Mouse (Mus musculus): ENCODE results near the gene Nol12. TPM values are rescaled to one million over a fixed set of nuclear protein-coding genes. Genes with fewer than 3 reads are reported as not detected.

The Nol12 gene
- polyA plus RNA-seq, 1 experiment from 2014 or later, result 46.7 TPM

DNA sequence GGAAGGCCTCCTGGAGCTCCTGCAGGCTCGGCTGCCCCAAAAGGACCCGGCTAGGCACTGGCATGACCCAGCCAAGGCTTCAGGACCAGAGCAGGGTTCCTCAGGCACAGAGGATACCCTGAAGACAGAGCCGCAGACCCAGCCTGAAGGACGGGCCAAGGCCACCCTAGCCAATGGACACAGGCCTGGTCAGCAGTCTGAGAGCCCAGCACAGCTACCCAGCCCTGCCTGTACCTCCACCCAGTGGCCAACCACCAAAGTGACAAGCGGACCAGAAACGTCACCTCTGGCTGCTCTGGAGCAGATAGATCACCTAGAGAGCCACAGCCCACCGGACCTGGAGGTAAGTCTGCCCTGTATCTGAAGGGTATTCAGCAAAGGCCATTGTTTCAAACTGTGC is 39.2 kb downstream of the Nol12 start:
- CTCF ChIA-PET, result interaction anchor here (3.3 kb wide), 1 partner anchor 11 kb away, joined by 13 read pairs; no protein-coding TSS in a partner anchor
- DNase-seq (ENCODE audit: low read depth, low spot score) (no peak), ATAC-seq (peak; percentile 13)
- in situ Hi-C loops (cut with MboI; ENCODE audit: low pct_unique_long_range_greater_than_20kb), result no loop called here
- H3K27me3 ChIP-seq, result peaks cover 24% of the 10 kb centered on the region
- POLR2A ChIA-PET, result no interaction called here
- no peak for TF ChIP-seq CTCF (IDR thresholded peaks at IDR 0.05)

DNA sequence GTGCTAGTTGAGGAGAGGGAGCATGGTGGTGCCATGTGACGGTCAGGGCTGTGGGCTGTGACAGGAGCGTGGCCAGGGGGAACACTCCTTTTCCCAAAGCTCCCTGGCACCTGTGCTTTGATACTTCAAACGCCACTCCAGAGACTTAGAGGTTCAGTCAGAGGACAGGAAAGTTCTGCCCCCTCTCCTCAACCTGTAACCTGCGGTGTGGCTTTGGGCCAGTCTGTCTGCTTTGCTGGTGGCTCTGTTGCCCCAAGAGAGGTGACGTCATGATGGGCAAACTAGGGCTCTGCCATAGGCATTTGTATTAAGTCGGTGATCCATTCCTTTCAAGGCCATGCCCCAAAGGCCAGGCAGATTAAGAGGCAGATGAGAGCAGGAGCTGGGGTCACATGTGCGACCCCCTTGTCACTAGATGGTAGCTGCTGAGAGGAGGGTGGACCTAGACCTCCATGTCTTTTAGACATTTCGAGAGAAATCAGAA is 43.0 kb downstream of the Nol12 start:
- in situ Hi-C loops (cut with MboI; ENCODE audit: low pct_unique_long_range_greater_than_20kb), result no loop called here
- H3K27me3 ChIP-seq, result peaks cover 10% of the 10 kb centered on the region
- DNase-seq (ENCODE audit: low read depth, low spot score) (no peak), ATAC-seq (no peak)
- no peak for TF ChIP-seq CTCF (IDR thresholded peaks at IDR 0.05)
- POLR2A ChIA-PET, result interaction anchor here (1.5 kb wide), 1 partner anchor 13 kb away, joined by 3 read pairs; no protein-coding TSS in a partner anchor
- CTCF ChIA-PET, result interaction anchor here (0.9 to 1.9 kb wide), 3 partner anchors 15 to 34 kb away, joined by 3 to 5 read pairs (median 3); no protein-coding TSS in a partner anchor

DNA sequence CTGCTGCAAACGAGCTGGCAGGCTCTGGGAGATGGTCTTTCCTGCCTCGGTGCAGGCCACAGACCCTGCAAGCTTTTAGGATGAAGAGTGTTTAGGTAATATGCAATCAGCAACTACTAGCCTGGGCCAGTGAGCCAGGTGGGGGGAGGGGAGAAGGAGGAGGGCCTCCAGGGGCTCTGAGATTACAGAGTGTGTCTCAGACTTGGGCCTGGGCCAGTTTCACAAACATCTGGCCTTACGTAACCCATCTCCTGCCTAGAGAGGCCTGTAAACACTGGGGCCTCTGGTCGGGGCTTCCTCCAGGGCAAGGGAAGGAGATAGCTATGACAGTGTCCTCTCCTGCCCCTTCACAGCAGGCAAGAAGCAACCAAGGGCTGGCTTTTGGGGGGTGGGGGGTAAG is 44.1 kb downstream of the Nol12 start:
- no peak for ATAC-seq
- H3K27me3 ChIP-seq, result peaks cover under 1% of the 10 kb centered on the region
- in situ Hi-C loops (cut with MboI; ENCODE audit: low pct_unique_long_range_greater_than_20kb), result no loop called here
- no peak for TF ChIP-seq CTCF (IDR thresholded peaks at IDR 0.05)
- no peak for DNase-seq (ENCODE audit: low read depth, low spot score)
- ChIA-PET POLR2A (no interaction called here), CTCF (no interaction called here)

DNA sequence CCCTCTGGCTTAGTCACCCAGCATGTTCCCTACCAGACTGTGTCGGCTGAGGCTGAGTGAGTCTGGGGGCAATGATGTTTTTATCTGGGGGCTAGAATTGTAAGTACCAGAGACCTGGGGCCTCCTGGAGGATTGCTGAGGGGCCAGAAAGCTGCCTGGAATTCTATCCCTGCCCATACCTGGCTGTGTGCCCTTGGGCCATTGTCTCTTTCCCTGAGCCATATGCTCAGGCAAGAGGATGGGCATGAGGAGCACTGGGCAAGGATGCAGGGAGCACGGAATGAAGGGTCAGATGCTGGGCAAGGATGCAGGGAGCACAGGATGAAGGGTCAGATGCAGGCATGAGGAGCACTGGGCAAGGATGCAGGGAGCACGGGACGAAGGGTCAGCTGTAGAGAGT is 45.4 kb downstream of the Nol12 start:
- ChIA-PET CTCF (no interaction called here), POLR2A (no interaction called here)
- TF ChIP-seq CTCF (IDR thresholded peaks at IDR 0.05), result no peak
- no peaks in the 10 kb centered on the region for H3K27me3 ChIP-seq
- DNase-seq (ENCODE audit: low read depth, low spot score), result no peak
- in situ Hi-C loops (cut with MboI; ENCODE audit: low pct_unique_long_range_greater_than_20kb), result no loop called here
- ATAC-seq, result no peak

DNA sequence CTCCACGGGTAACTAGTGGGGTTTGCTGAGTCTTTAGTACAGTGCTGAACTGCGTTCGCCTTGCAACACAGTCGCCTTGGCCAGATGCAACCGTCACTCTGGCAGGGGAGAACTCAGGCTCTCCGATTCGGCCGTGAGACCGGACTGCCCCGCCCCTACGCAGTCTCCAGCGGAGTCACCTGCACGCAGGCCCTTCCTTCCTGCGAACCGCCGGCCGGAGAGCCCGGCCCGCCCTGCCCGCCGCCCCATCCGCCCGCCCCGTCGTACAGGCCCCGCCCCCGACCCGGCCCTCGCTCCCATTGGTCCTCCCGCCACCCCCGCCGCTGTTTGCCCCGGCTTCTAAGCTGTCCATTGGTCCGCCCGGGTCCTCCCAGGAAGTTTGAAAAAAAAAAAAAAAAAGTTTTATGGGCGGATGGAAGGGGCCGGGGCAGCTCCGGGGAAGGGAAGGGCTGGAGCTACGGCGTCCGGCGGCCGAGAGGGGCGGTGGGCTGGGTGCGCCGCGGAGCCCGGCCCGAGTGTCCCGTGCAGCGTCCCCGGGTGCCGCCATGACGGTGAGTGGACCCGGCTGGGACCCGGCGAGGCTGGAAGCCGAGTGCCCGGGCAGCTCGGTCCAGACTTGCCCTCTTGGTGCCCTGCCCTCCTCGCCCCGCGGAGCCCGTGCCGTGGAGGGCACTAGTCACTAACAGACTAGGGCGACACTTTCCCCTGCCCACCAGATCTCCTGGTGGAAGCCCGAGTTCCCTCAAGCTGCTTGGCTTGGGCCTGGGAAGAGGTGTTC is 48.1 kb downstream of the Nol12 start:
- in situ Hi-C loops (cut with MboI; ENCODE audit: low pct_unique_long_range_greater_than_20kb), result no loop called here
- no peaks in the 10 kb centered on the region for H3K27me3 ChIP-seq
- ChIA-PET POLR2A (interaction anchor here (0.8 to 2.0 kb wide), 2 partner anchors 20 to 35 kb away, joined by 4 to 8 read pairs; partner anchors contain the start of gene Triobp), CTCF (interaction anchor here (0.9 kb wide), 1 partner anchor 80 kb away, joined by 3 read pairs; no protein-coding TSS in a partner anchor)
- no peak for DNase-seq (ENCODE audit: low read depth, low spot score)
- ATAC-seq, result peak; percentile 75
- no peak for TF ChIP-seq CTCF (IDR thresholded peaks at IDR 0.05)

DNA sequence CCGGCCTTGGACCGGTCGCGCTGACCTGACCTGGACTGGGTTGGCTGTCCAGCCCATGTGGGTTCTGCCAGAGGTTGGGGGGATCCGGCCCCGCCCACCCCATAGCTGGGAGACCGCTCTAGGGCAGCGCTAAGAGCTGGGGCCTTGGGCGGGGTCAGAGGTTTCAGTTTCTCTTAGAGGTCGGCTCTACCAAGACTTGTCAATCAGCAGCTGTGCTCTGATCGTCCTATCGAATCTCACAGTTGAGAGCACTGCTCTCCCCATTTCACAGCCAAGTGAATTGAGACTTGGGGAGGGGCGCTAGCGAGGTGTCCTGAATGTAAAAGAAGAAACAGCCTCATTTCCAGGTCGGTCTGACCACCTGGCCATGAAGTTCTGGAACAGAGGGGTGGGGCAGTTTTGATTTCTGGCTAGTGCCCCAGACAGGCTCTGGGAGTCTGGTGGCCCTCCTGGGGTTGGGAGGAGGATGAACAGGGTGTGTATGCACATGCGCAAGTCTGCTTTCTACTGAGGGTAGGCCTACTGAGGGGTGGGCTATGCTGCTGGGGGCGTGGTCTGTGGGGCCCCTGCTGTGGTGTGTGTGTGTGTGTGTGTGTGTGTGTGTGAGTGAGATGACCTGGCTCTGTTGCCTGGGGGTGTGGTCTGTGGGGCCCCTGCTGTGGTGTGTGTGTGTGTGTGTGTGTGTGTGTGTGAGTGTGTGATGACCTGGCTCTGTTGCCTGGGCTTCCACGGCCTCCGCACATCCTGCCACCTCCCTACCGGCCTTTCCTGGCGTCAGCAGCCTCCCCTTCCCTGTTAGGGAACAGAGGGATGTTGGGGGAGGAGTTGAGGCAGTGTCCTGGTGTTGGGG is 48.9 kb downstream of the Nol12 start:
- CTCF ChIA-PET, result interaction anchor here (0.9 kb wide), 1 partner anchor 81 kb away, joined by 3 read pairs; no protein-coding TSS in a partner anchor
- DNase-seq (ENCODE audit: low read depth, low spot score) (no peak), ATAC-seq (peak; percentile 5)
- POLR2A ChIA-PET, result interaction anchor here (0.8 to 2.0 kb wide), 2 partner anchors 21 to 36 kb away, joined by 4 to 8 read pairs; partner anchors contain the start of gene Triobp
- in situ Hi-C loops (cut with MboI; ENCODE audit: low pct_unique_long_range_greater_than_20kb), result no loop called here
- TF ChIP-seq CTCF (IDR thresholded peaks at IDR 0.05), result no peak
- H3K27me3 ChIP-seq, result no peaks in the 10 kb centered on the region

DNA sequence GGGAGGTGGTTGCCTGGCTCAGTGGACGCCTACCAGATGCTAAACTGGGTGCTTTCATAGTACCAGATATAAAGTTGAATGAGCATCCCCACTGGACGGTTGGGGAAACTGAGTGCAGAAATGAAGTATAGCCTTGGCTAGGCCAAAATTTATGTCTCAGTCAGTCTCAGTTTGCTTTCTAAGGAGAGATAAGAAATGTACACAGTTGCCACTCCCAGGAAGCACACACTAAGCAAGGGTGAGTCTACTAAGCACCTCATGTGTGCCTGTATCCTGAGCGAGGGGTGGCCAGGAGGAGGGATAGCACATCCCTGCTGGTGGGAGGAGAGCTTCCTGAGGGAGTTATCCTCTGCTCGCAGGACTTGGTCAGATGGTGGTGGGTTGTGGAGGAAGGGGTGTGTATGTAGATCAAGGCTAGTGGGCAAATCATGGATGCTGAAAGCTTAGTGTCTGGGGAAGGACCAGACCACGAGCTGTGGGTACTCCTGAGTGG is 49.6 kb downstream of the Nol12 start:
- ATAC-seq (no peak), DNase-seq (ENCODE audit: low read depth, low spot score) (no peak)
- CTCF ChIA-PET, result no interaction called here
- POLR2A ChIA-PET, result no interaction called here
- no peaks in the 10 kb centered on the region for H3K27me3 ChIP-seq
- in situ Hi-C loops (cut with MboI; ENCODE audit: low pct_unique_long_range_greater_than_20kb), result no loop called here
- TF ChIP-seq CTCF (IDR thresholded peaks at IDR 0.05), result no peak

DNA sequence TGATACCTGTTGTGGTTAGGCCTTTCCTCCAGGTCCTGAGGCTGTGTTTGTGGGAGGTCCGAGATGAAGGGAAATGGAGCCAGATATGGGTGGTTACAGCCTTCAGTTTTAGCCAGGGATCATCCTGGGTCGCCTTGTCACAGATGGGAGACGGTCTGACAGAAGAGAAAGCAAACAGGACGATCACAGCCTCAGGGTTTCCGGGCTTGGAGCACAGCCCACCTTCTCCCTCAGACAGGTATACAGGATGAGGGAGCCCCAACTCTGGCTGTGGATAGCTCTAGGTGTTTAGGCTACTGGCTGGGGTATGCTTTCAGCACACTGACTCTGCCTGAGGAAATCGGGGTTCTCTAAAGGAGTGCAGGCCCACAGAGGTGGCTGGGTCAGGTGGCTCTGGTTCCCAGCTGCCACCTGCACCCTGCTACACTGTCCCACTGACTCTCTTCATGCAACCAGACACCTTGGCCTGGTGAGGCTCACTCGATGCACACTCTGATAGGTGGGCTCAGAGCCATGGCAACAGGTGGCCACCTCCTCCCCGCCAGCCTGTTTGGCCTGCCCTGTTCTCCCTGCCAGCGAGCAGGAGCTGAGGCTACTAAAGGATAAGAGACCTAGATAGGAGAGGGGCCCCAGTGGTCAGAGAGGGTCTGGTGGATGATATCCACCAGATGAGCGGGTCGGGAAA is 51.9 kb downstream of the Nol12 start:
- DNase-seq (ENCODE audit: low read depth, low spot score) (no peak), ATAC-seq (no peak)
- no peak for TF ChIP-seq CTCF (IDR thresholded peaks at IDR 0.05)
- in situ Hi-C loops (cut with MboI; ENCODE audit: low pct_unique_long_range_greater_than_20kb), result no loop called here
- POLR2A ChIA-PET, result no interaction called here
- H3K27me3 ChIP-seq, result no peaks in the 10 kb centered on the region
- CTCF ChIA-PET, result interaction anchor here (1.1 kb wide), 1 partner anchor 52 kb away, joined by 3 read pairs; no protein-coding TSS in a partner anchor

DNA sequence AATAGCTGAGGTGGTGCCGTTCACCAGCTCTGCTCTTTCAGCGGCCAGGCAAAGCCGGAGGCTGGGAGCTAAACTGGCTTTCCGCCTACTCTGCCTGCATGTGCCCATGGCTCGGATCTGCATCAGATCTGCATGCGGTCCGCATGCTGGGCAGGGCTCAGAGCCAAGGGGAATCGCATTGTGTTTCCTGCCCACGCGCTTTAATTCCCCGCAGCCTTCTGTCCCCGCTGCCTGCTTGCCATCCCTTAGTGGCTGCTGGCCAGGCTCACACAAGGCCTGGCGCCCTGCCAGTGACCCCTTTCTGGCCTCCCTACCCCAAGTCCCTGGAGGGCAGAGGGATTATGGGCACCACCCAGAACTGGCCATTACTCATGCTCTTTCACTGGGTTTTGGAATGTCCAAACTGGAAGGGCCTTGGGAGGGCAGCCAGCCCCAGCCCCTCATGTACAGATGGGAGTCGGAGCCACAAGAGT is 53.8 kb downstream of the Nol12 start:
- POLR2A ChIA-PET, result interaction anchor here (0.6 to 1.7 kb wide), 2 partner anchors 20 to 45 kb away, joined by 3 to 6 read pairs; no protein-coding TSS in a partner anchor
- TF ChIP-seq CTCF (IDR thresholded peaks at IDR 0.05), result no peak
- ATAC-seq (peak; percentile 64), DNase-seq (ENCODE audit: low read depth, low spot score) (peak; percentile 97)
- H3K27me3 ChIP-seq, result no peaks in the 10 kb centered on the region
- CTCF ChIA-PET, result interaction anchor here (1.4 kb wide), 1 partner anchor 12 kb away, joined by 5 read pairs; no protein-coding TSS in a partner anchor
- in situ Hi-C loops (cut with MboI; ENCODE audit: low pct_unique_long_range_greater_than_20kb), result no loop called here
